ENCODE assay signal across 23 mouse cellular contexts in the genomic region with DNA sequence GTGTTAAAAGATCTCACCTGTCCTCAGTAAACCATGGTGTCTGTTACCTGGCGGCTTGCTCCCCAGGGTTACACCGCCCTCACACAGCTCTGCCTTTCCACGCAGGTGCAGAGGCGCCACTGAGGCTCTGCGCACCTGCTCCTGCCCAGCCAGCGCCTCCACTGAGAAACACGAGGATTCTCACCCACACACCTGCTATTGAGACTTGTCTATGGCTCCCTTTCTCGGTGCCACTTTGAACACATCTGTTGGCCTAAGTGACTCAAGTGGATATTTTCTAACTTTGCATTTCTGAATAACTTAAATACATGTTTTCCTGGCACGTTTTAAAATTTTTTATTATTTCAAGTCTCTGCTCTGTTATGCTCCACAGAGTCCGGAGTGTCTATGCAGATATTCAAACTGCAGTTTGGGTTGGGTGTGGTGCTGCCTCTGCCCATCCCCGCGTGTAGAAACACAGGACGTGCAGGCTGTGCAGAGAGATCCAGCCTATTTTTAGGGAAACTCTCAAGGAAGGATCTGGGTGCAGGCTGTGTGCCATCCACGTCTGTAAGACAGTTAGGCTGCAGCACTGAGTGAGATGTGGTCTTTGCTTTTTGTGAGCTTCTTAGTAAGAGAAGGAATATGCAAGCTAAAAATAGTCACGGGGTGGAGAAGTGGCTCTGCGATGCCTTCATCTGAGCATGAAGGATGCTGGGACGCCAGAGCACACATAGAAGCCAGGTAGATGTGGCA.
DNase-seq lines count a peak whose midpoint lies in the region; ATAC-seq and TF ChIP-seq lines count a peak whose summit lies in the region.
"Had no signal": no experiment of that assay in that cellular context is flagged by ENCODE, and none has a peak within 500 bp of the region (broad histone marks: within the 10 kb centered on the region; RNA-seq: fewer than 3 reads in every experiment).

No protein-coding gene starts in this region.

- no peak overlapping the region for H3K4me2 ChIP-seq in heart, embryonic 12.5 days
- H3K4me2 ChIP-seq in midbrain, embryonic 11.5 days: no peak overlapping the region
- no peak overlapping the region for H3K4me2 ChIP-seq in midbrain, embryonic 14.5 days (ENCODE audit: low read length)
- H3K4me2 ChIP-seq: hindbrain, embryonic 15.5 days; limb, embryonic 15.5 days; lung, embryonic 14.5 days had no signal

- peaks cover 32% of the 10 kb centered on the region for H3K4me1 ChIP-seq in heart, embryonic 12.5 days (replicated peaks)
- H3K4me1 ChIP-seq in heart, embryonic 10.5 days: peaks cover 18% of the 10 kb centered on the region
- no peaks in the 10 kb centered on the region for H3K4me1 ChIP-seq in midbrain, embryonic 11.5 days (ENCODE audit: control insufficient read depth, insufficient read depth, low read length)
- H3K4me1 ChIP-seq in midbrain, embryonic 14.5 days (ENCODE audit: control insufficient read depth, insufficient read depth, low read length): no peaks in the 10 kb centered on the region
- H3K4me1 ChIP-seq in thymus, adult 2 months (replicated peaks; ENCODE audit: control insufficient read depth, insufficient read depth, low read length): peaks cover 6% of the 10 kb centered on the region; the same call in 1 of the 2 replicates

- H3K4me3 ChIP-seq in heart, embryonic 12.5 days: no peak overlapping the region
- H3K4me3 ChIP-seq in heart, embryonic 10.5 days: no peak overlapping the region
- no peak overlapping the region for H3K4me3 ChIP-seq in midbrain, embryonic 11.5 days (ENCODE audit: low read depth, low read length)
- no peak overlapping the region for H3K4me3 ChIP-seq in midbrain, embryonic 14.5 days (replicated peaks; ENCODE audit: low read depth, low read length)
- no peak overlapping the region for H3K4me3 ChIP-seq in thymus, adult 2 months (ENCODE audit: control insufficient read depth, insufficient read depth, low read length)
- H3K4me3 ChIP-seq: hindbrain, embryonic 15.5 days; limb, embryonic 15.5 days; megakaryocyte, embryonic 14.5 days had no signal

- H3K9ac ChIP-seq in heart, embryonic 12.5 days: peak overlapping the region; percentile 46; the same call in 1 of the 2 replicates
- H3K9ac ChIP-seq in midbrain, embryonic 11.5 days (ENCODE audit: low read length): no peak overlapping the region
- no peak overlapping the region for H3K9ac ChIP-seq in midbrain, embryonic 14.5 days (replicated peaks; ENCODE audit: low read length)
- H3K9ac ChIP-seq: hindbrain, embryonic 15.5 days; limb, embryonic 15.5 days; liver, embryonic 14.5 days; lung, embryonic 14.5 days had no signal

- H3K36me3 ChIP-seq in heart, embryonic 12.5 days: peaks cover 7% of the 10 kb centered on the region
- peaks cover 10% of the 10 kb centered on the region; the same call in 1 of the 2 replicates for H3K36me3 ChIP-seq in heart, embryonic 10.5 days
- H3K36me3 ChIP-seq in midbrain, embryonic 11.5 days (ENCODE audit: control insufficient read depth, insufficient read depth, low read length): peaks cover 2% of the 10 kb centered on the region; the same call in 1 of the 2 replicates
- H3K36me3 ChIP-seq in midbrain, embryonic 14.5 days (ENCODE audit: control insufficient read depth, insufficient read depth, low read length): peaks cover 10% of the 10 kb centered on the region; the same call in 1 of the 2 replicates
- peaks cover 7% of the 10 kb centered on the region for H3K36me3 ChIP-seq in thymus, adult 2 months (ENCODE audit: control insufficient read depth, insufficient read depth, low read length)
- H3K36me3 ChIP-seq: hindbrain, embryonic 15.5 days had no signal

- no peak for TF ChIP-seq POLR2A in thymus, adult 2 months (IDR thresholded peaks at IDR 0.05; ENCODE audit: control insufficient read depth, extremely low read depth, insufficient read depth, low read length, poor library complexity)

- 73% methylated on average over 17 of the region's 17 CpGs for WGBS in heart, embryonic 12.5 days
- WGBS in heart, embryonic 10.5 days: 73% methylated on average over 17 of the region's 17 CpGs
- 90% methylated on average over 17 of the region's 17 CpGs for WGBS in midbrain, embryonic 11.5 days
- 93% methylated on average over 17 of the region's 17 CpGs for WGBS in midbrain, embryonic 14.5 days
- 84% methylated on average over 17 of the region's 17 CpGs for WGBS in thymus, adult 2 months

- ATAC-seq in heart, embryonic 12.5 days (ENCODE audit: insufficient number of reproducible peaks, low FRiP score): no peak
- 0 out of 2 replicates have a peak, but pooled peaks have one; percentile 30 for ATAC-seq in midbrain, embryonic 11.5 days (ENCODE audit: low FRiP score)
- ATAC-seq in midbrain, embryonic 14.5 days (ENCODE audit: low FRiP score, low TSS enrichment): no peak
- ATAC-seq: activated CD4-positive, CD25-positive, alpha-beta regulatory T cell, adult 4 months had no signal

- no peak overlapping the region for H3K27ac ChIP-seq in heart, embryonic 12.5 days (ENCODE audit: poor library complexity, severe bottlenecking)
- H3K27ac ChIP-seq in heart, embryonic 10.5 days: no peak overlapping the region
- no peak overlapping the region for H3K27ac ChIP-seq in midbrain, embryonic 11.5 days (ENCODE audit: low read depth, low read length)
- no peak overlapping the region for H3K27ac ChIP-seq in midbrain, embryonic 14.5 days (replicated peaks; ENCODE audit: low read depth, low read length)
- H3K27ac ChIP-seq in thymus, adult 2 months (ENCODE audit: control insufficient read depth, insufficient read depth, low read length): peak overlapping the region; percentile 21; the same call in 1 of the 2 replicates
- H3K27ac ChIP-seq: hindbrain, embryonic 15.5 days; kidney, postnatal 0 days; limb, embryonic 15.5 days; liver, embryonic 14.5 days had no signal

- no peak for TF ChIP-seq CTCF in thymus, adult 2 months (IDR thresholded peaks at IDR 0.05; ENCODE audit: borderline replicate concordance, control insufficient read depth, extremely low read depth, insufficient read depth, low read length, poor library complexity)

- H3K9me3 ChIP-seq in heart, embryonic 12.5 days (replicated peaks): no peaks in the 10 kb centered on the region
- H3K9me3 ChIP-seq in heart, embryonic 10.5 days: no peaks in the 10 kb centered on the region
- no peaks in the 10 kb centered on the region for H3K9me3 ChIP-seq in midbrain, embryonic 11.5 days (ENCODE audit: control insufficient read depth, low read length)
- H3K9me3 ChIP-seq in midbrain, embryonic 14.5 days (ENCODE audit: control insufficient read depth, low read length): no peaks in the 10 kb centered on the region
- H3K9me3 ChIP-seq: hindbrain, embryonic 15.5 days; limb, embryonic 15.5 days; megakaryocyte, embryonic 14.5 days had no signal

- DNase-seq in heart, embryonic 10.5 days (ENCODE audit: low spot score): no peak
- no peak for DNase-seq in midbrain, embryonic 11.5 days (ENCODE audit: low spot score, missing footprints)
- no peak for DNase-seq in midbrain, embryonic 14.5 days
- no peak for DNase-seq in thymus, adult 2 months
- DNase-seq in thymus, adult 18-20 months: no peak
- peak; percentile 90 for DNase-seq in telencephalon, adult 2 months (ENCODE audit: low read depth, low spot score)
- DNase-seq in kidney, postnatal 4 days: no peak
- DNase-seq: adrenal gland, postnatal 10 days; cerebellum, adult 2 months; cerebellum, postnatal 36 days; gastrocnemius, postnatal 14 days; heart, adult 11 months; kidney, adult 2 months; lung, embryonic 14.5 days; lung, postnatal 36 days; thymus, postnatal 25 days had no signal

- H3K27me3 ChIP-seq in heart, embryonic 12.5 days (replicated peaks): no peaks in the 10 kb centered on the region
- H3K27me3 ChIP-seq in heart, embryonic 10.5 days (ENCODE audit: insufficient read depth, poor library complexity, severe bottlenecking): no peaks in the 10 kb centered on the region
- H3K27me3 ChIP-seq in midbrain, embryonic 11.5 days (ENCODE audit: control insufficient read depth, insufficient read depth, low read length): no peaks in the 10 kb centered on the region
- H3K27me3 ChIP-seq in midbrain, embryonic 14.5 days (ENCODE audit: control insufficient read depth, insufficient read depth, low read length): no peaks in the 10 kb centered on the region
- H3K27me3 ChIP-seq in thymus, adult 2 months (ENCODE audit: control insufficient read depth, insufficient read depth, low read length): no peaks in the 10 kb centered on the region
- H3K27me3 ChIP-seq: hindbrain, embryonic 15.5 days; limb, embryonic 15.5 days; megakaryocyte, embryonic 14.5 days had no signal
